Mouse (Mus musculus): ENCODE data around the gene Tbc1d10b.

Gene Tbc1d10b

DNA sequence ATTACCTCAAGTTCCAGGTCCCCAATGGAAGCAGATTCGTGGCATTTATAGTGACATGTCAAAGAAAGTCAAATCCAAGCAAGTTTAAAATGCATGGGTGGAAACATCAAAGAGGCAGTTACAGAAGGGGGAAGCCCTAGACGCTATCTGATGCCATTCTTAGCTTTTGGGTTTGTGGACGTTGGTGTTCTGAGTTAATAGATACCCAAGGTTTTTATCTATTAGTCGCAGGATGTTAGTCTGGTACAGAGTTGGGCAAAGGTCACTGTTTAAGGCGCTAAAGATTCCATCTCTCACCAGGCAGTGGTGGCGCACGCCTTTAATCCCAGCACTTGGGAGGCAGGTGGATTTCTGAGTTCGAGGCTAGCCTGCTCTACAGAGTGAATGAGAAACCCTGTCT, 24.9 kb downstream of the Tbc1d10b start:
- in situ Hi-C loops (cut with MboI; ENCODE audit: low pct_unique_long_range_greater_than_20kb in 1 of 2, low sequenced_read_pairs in 2 of 2, unreplicated experiment in 1 of 2) = loop anchor here in 1 of 2 experiments (10.0 kb wide), 1 partner anchor 59 kb away; the partner anchor contains the start of gene Qprt

DNA sequence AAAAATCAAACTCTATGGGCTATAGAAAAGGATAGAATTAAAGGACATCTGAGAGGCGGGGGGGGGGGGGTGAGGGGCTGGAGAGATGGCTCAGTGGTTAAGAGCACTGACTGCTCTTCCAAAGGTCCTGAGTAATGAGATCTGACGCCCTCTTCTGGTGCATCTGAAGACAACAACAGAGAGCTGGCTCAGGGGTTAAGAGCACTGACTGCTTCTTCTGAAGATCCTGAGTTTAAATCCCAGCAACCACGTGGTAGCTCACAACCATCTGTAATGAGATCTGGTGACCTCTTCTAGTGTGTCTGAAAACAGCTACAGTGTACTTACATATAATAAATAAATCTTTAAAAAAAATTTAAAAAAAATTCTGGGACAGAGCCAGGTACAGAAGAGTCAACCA, 26.5 kb downstream of the Tbc1d10b start:
- in situ Hi-C loops (cut with MboI; ENCODE audit: low pct_unique_long_range_greater_than_20kb in 1 of 2, low sequenced_read_pairs in 2 of 2, unreplicated experiment in 1 of 2) = loop anchor here in 1 of 2 experiments (10.0 kb wide), 1 partner anchor 57 kb away; the partner anchor contains the start of gene Qprt

- in situ Hi-C loops (cut with MboI; ENCODE audit: low pct_unique_long_range_greater_than_20kb in 1 of 2, low sequenced_read_pairs in 2 of 2, unreplicated experiment in 1 of 2) = loop anchor here in 1 of 2 experiments (10.0 kb wide), 1 partner anchor 56 kb away; the partner anchor contains the start of gene Qprt
Measured at GRCm38 (mm10) chr7:127180783-127181182, 27.5 kb downstream of the Tbc1d10b start.

GRCm38 (mm10) chr7:127176937-127177336, 31.3 kb downstream of the Tbc1d10b start:
- in situ Hi-C loops (cut with MboI; ENCODE audit: low pct_unique_long_range_greater_than_20kb in 1 of 2, low sequenced_read_pairs in 2 of 2, unreplicated experiment in 1 of 2) = no loop called here

DNA sequence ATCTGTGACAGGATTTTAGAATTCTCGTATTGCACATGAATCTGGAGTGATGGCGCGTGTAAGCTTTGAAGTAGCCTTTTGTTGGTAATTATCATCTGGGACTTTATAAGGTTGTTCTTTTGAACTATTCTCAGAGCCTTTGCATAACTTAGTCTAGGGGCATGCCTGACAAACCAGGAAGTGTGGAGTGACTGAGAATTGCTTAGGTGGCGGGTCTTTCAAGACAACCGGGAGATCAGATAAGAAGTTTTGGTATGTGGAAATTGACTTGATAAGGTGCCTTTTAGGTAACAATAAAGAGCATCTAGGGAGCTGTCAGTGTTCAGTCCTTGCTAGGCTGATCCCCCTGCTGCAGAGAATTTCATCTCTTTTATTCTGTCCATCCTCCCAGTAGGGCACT, 41.8 kb downstream of the Tbc1d10b start:
- in situ Hi-C loops (cut with MboI; ENCODE audit: low pct_unique_long_range_greater_than_20kb in 1 of 2, low sequenced_read_pairs in 2 of 2, unreplicated experiment in 1 of 2) = no loop called here

- in situ Hi-C loops (cut with MboI; ENCODE audit: low pct_unique_long_range_greater_than_20kb in 1 of 2, low sequenced_read_pairs in 2 of 2, unreplicated experiment in 1 of 2) = no loop called here
Measured at GRCm38 (mm10) chr7:127165607-127166493, 42.4 kb downstream of the Tbc1d10b start.

GRCm38 (mm10) chr7:127164002-127164401, 44.3 kb downstream of the Tbc1d10b start:
- in situ Hi-C loops (cut with MboI; ENCODE audit: low pct_unique_long_range_greater_than_20kb in 1 of 2, low sequenced_read_pairs in 2 of 2, unreplicated experiment in 1 of 2) = no loop called here

- in situ Hi-C loops (cut with MboI; ENCODE audit: low pct_unique_long_range_greater_than_20kb in 1 of 2, low sequenced_read_pairs in 2 of 2, unreplicated experiment in 1 of 2) = no loop called here
Measured at GRCm38 (mm10) chr7:127162546-127162945, 45.7 kb downstream of the Tbc1d10b start.

DNA sequence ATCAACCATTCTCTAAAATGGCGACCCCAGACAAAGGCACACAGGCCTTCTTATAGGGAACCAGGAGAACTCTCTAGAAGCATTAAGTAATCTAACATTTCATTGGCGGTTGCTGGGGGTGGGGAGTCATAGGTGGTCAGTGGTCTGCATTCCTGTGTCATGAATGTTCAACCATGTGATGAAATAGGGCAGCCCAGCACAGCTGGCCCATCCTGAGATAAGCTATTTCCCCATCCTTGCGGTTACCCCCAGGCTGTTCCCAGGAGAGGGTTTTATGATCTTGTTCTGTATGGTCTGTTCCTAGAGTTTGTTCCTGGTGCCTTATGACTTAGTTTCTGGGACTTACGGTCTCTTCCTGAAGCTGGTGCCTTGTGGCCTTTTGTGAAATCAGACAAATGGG, 50.7 kb downstream of the Tbc1d10b start:
- in situ Hi-C loops (cut with MboI; ENCODE audit: low pct_unique_long_range_greater_than_20kb in 1 of 2, low sequenced_read_pairs in 2 of 2, unreplicated experiment in 1 of 2) = no loop called here

GRCm38 (mm10) chr7:127153477-127153876, 54.8 kb downstream of the Tbc1d10b start:
- in situ Hi-C loops (cut with MboI; ENCODE audit: low pct_unique_long_range_greater_than_20kb in 1 of 2, low sequenced_read_pairs in 2 of 2, unreplicated experiment in 1 of 2) = no loop called here

GRCm38 (mm10) chr7:127152464-127152863, 55.8 kb downstream of the Tbc1d10b start:
- in situ Hi-C loops (cut with MboI; ENCODE audit: low pct_unique_long_range_greater_than_20kb in 1 of 2, low sequenced_read_pairs in 2 of 2, unreplicated experiment in 1 of 2) = no loop called here

DNA sequence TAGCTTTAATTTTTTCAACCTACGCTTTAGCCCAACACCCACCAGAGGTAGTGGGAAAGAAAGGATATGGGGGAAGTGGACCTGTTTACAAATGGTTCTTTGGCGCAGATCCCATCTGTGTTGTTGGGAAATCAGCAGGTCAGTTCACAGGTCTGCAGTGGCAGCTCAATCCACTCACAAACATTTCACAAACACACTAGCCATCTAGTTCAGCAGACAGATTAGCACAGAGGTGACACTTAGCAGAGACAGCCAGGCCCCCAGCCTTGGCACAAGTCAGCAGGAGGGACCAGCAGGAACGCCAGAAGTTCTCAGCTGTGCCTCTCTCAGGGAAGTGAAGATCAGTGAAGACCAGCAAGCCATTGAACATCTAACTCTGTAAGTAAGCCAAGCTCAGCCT, 60.4 kb downstream of the Tbc1d10b start:
- in situ Hi-C loops (cut with MboI; ENCODE audit: low pct_unique_long_range_greater_than_20kb in 1 of 2, low sequenced_read_pairs in 2 of 2, unreplicated experiment in 1 of 2) = no loop called here
